Mouse (Mus musculus): ENCODE data around the gene Gm20498.
"Not testable (repeated sequence)": the region's sequence is repeated elsewhere in the genome, so short reads cannot be mapped to it uniquely, and the experiment has no call there.

GRCm38 (mm10) chr12:81530587-81530986, 2.1 kb downstream of the Gm20498 start:
- TF ChIP-seq MAX (IDR thresholded peaks at IDR 0.05; ENCODE audit: low read depth); POLR2A (IDR thresholded peaks at IDR 0.05; ENCODE audit: insufficient read length, low read depth); SRF (IDR thresholded peaks at IDR 0.05; ENCODE audit: control insufficient read depth, insufficient read length, low read depth); POLR2AphosphoS2 (IDR thresholded peaks at IDR 0.05; ENCODE audit: insufficient read length, low read depth); USF1 (IDR thresholded peaks at IDR 0.05; ENCODE audit: low read depth); TCF12 (IDR thresholded peaks at IDR 0.05; ENCODE audit: insufficient read depth, poor library complexity, severe bottlenecking): not testable (repeated sequence)

Measured in myocyte (in vitro differentiated cells).